26 mouse cellular contexts compared by ENCODE assay signal in genomic region chr11:61413411-61413810, GRCm38 (mm10). TPM values are rescaled to one million over a fixed set of nuclear protein-coding genes. Genes with fewer than 3 reads are reported as not detected.
DNase-seq lines count a peak whose midpoint lies in the region; ATAC-seq lines count a peak whose summit lies in the region.
"Had no signal": no experiment of that assay in that cellular context is flagged by ENCODE, and none has a peak within 500 bp of the region (broad histone marks: within the 10 kb centered on the region; RNA-seq: fewer than 3 reads in every experiment).

No protein-coding gene starts in this region.

- DNase-seq in ES-CJ7 (ENCODE audit: low read depth, low spot score) (peak; percentile 58), R1 (ENCODE audit: low read depth, low spot score) (peak; percentile 38), ZHBTc4 (ENCODE audit: low read depth, low spot score) (peak; percentile 59)
- peak; percentile 24 for DNase-seq in induced T-regulatory cell, adult 2 months (ENCODE audit: low read depth)
- DNase-seq in adrenal gland, adult 8-10 months: no peak
- DNase-seq in spleen, postnatal 14 days (ENCODE audit: low spot score in 2 of 2): no peak
- no peak for DNase-seq in lung, postnatal 14 days
- DNase-seq: adrenal gland, adult 2 months; adrenal gland, postnatal 10 days; adrenal gland, postnatal 14 days; adrenal gland, postnatal 25 days; adrenal gland, postnatal 36 days; B cell, adult 2 months; cerebellum, adult 11 months; cerebellum, adult 11-12 months; cerebellum, adult 18-20 months; cerebellum, adult 2 months; cerebellum, adult 8-10 months; cerebellum, adult 9-11 months had no signal

- no peak for ATAC-seq in activated CD4-positive, CD25-positive, alpha-beta regulatory T cell, adult 4 months
- ATAC-seq: CD4-positive, CD25-positive, alpha-beta regulatory T cell, adult 4 months; Patski had no signal

RNA-seq across cellular contexts. Expression of gene Slc47a1, which starts 35.3 kb away (rescaled TPM):
- total RNA-seq in adrenal gland, adult 8-10 months (2022): 1 to 10 TPM in 2 of 4 experiments, under 1 TPM in 2; 0.43 to 2.9 (median 0.96) TPM
- polyA plus RNA-seq in activated CD4-positive, CD25-positive, alpha-beta regulatory T cell, adult 4 months (2017; shearing (Covaris generic)): not detected
- polyA plus RNA-seq: CD4-positive, CD25-positive, alpha-beta regulatory T cell, adult 4 months; G1E had no signal

RNA-seq across cellular contexts. Expression of gene Rnf112, which starts 40.5 kb away (rescaled TPM):
- total RNA-seq in adrenal gland, adult 8-10 months (2022): 1 to 10 TPM; 1.7 to 2.3 (median 2.0) TPM
- not detected for polyA plus RNA-seq in activated CD4-positive, CD25-positive, alpha-beta regulatory T cell, adult 4 months (2017; shearing (Covaris generic))
- total RNA-seq: CH12.LX, MEL had no signal
- polyA plus RNA-seq: C2C12; CD4-positive, CD25-positive, alpha-beta regulatory T cell, adult 4 months; G1E; Patski had no signal

Comparison
In these comparisons a context has a peak if more than half of its experiments do, and no peak if none do; other contexts are left out.
1. DNase-seq: peak in ES-CJ7 (single experiment), R1 (single experiment), ZHBTc4 (single experiment) and induced T-regulatory cell, adult 2 months (single experiment); none in adrenal gland, adult 8-10 months (single experiment), spleen, postnatal 14 days (0 of 2) and lung, postnatal 14 days (single experiment).